Mouse (Mus musculus) common myeloid progenitor, adult 5-6 weeks (primary cell): ENCODE measurements at regions not wholly inside any gene's neighbourhood (a gene's known extent, or its start where the extent isn't known, plus 50 kb on each side); places are given as distances from the start of the nearest gene placed in this dataset.

Source experiments
- ATAC-seq: replicated peaks from 2 replicates; pipeline ENCODE4 v1.8.0; 2016; ENCODE audit warnings: low read depth, mild to moderate bottlenecking, moderate TSS enrichment, inconsistent platforms; ENCODE audit not compliant: poor library complexity, severe bottlenecking

- no peak for ATAC-seq
These were observed 160.7 kb upstream of the Bmper start for GRCm38 (mm10) chr9:23062057-23062655.

GRCm38 (mm10) chr9:23062656-23063444, 160.0 kb upstream of the Bmper start:
- ATAC-seq: peak; percentile 83

GRCm38 (mm10) chr9:23064001-23064400, 158.9 kb upstream of the Bmper start:
- ATAC-seq: no peak

- ATAC-seq: no peak
These were observed 158.1 kb upstream of the Bmper start for GRCm38 (mm10) chr9:23064811-23065210.

- no peak for ATAC-seq
These were observed 154.6 kb upstream of the Bmper start for GRCm38 (mm10) chr9:23068101-23068791.

- no peak for ATAC-seq
These were observed 153.7 kb upstream of the Bmper start for GRCm38 (mm10) chr9:23069161-23069560.

GRCm38 (mm10) chr9:23071006-23071405, 151.9 kb upstream of the Bmper start:
- no peak for ATAC-seq

GRCm38 (mm10) chr9:23072741-23073140, 150.1 kb upstream of the Bmper start:
- peak; percentile 80 for ATAC-seq

- peak; percentile 62 for ATAC-seq
These were observed 139.3 kb upstream of the Bmper start for GRCm38 (mm10) chr9:23083562-23083961.

GRCm38 (mm10) chr9:23089339-23089738, 133.5 kb upstream of the Bmper start:
- no peak for ATAC-seq

- no peak for ATAC-seq
These were observed 125.6 kb upstream of the Bmper start for GRCm38 (mm10) chr9:23097134-23097789.

GRCm38 (mm10) chr9:23101584-23101983, 121.3 kb upstream of the Bmper start:
- 0 out of 2 replicates have a peak, but pooled peaks have one; percentile 32 for ATAC-seq

- no peak for ATAC-seq
These were observed 120.7 kb upstream of the Bmper start for GRCm38 (mm10) chr9:23101990-23102796.

- ATAC-seq: peak; percentile 64
These were observed 111.4 kb upstream of the Bmper start for GRCm38 (mm10) chr9:23111500-23111899.

- no peak for ATAC-seq
These were observed 107.8 kb upstream of the Bmper start for GRCm38 (mm10) chr9:23115026-23115425.

GRCm38 (mm10) chr9:23115540-23115939, 107.3 kb upstream of the Bmper start:
- peak; percentile 75 for ATAC-seq

GRCm38 (mm10) chr9:23116311-23116710, 106.6 kb upstream of the Bmper start:
- peak; percentile 78 for ATAC-seq

- ATAC-seq: no peak
These were observed 103.1 kb upstream of the Bmper start for GRCm38 (mm10) chr9:23119811-23120210.

- no peak for ATAC-seq
These were observed 102.1 kb upstream of the Bmper start for GRCm38 (mm10) chr9:23120814-23121213.

GRCm38 (mm10) chr9:23122524-23122923, 100.4 kb upstream of the Bmper start:
- ATAC-seq: no peak
